Mouse (Mus musculus): ENCODE data around the gene Utp15.

GRCm38 (mm10) chr13:98241531-98242282 lies 21.1 kb downstream of the Utp15 start:
- TF ChIP-seq CTCF (IDR thresholded peaks at IDR 0.05), result no peak
- TF ChIP-seq EP300 (IDR thresholded peaks at IDR 0.05; ENCODE audit: insufficient read depth, low read depth, low read length), result no peak
- no peak for TF ChIP-seq POLR2A (IDR thresholded peaks at IDR 0.05; ENCODE audit: insufficient read depth, low read depth, low read length)

Data from heart, adult 2 months (tissue).